Mouse (Mus musculus) ovary, postnatal 36 days (tissue): Measurements from ENCODE around the gene Grrp1.
A peak's percentile ranks its signal among the peaks of the same experiment; 100 is the strongest.

Source experiments
- DNase-seq: peaks from one replicate; pipeline ENCODE4 v3.0.0; 2022; ENCODE audit warnings: low spot score, mixed read lengths

Gene Grrp1

DNA sequence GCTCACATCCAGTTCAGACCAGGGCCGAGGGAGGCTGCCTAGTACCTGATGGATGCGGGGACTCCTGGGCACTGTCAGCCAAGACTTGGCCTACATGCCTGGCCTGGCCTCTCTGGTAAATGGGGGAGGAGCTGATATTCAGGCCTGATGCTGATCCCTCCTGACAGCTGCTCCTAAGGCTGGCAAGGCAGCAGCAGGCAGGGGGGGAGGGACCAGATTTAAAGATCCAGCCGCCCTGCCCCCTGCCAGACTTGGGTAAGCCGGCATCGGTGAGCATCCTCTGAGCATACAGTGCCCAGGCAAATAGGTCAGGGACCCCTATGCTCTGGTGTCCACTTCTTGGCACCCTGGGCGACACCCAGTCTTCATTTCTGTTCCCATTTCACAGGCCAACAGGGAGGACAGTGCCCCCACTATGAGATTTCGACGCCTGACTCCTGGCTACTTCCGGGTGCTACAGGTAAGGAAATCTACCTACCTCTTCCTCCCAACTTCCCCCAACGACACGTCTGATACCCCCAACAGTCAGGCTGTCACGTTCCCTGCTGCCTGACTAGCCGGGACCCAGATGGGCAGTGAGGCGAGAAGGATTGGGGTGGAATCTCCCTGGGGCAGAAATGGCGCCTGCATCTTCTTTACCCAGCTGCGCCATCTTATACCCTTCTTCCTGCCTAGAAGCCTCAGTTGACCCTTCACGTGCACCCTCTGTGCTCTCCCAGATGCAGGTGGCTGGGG lies 10.2 kb downstream of the Grrp1 start, which contains the start of gene E130218I03Rik:
E130218I03Rik (plus strand) TSS at position 147 of the 735 bp plus-strand sequence.
- DNase-seq: no peak

- no peak for DNase-seq
Measured at GRCm38 (mm10) chr4:134238686-134239085, 15.2 kb downstream of the Grrp1 start.

DNA sequence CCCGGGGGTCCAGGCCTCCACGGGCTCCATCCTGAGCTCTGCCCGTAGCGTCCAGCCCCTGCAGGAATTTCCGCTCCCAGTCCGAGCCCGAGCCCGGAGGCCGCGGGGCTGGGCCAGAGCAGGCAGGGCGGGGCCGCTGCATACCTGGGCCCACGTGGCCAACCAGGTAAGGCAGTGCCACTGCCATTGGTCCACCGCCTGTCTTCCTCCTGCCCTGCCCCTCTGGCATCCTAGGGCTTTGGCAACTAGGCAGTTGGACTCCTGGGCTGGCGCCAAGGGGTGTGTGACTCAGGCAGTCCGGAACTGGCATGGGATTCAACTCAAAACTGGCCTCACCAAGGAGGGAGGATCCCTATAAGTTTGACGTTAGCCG lies 15.6 kb downstream of the Grrp1 start, which contains the start of gene Cnksr1:
Cnksr1 (minus strand) TSS at position 121 of the 373 bp plus-strand sequence.
- peak; percentile 81 for DNase-seq

DNA sequence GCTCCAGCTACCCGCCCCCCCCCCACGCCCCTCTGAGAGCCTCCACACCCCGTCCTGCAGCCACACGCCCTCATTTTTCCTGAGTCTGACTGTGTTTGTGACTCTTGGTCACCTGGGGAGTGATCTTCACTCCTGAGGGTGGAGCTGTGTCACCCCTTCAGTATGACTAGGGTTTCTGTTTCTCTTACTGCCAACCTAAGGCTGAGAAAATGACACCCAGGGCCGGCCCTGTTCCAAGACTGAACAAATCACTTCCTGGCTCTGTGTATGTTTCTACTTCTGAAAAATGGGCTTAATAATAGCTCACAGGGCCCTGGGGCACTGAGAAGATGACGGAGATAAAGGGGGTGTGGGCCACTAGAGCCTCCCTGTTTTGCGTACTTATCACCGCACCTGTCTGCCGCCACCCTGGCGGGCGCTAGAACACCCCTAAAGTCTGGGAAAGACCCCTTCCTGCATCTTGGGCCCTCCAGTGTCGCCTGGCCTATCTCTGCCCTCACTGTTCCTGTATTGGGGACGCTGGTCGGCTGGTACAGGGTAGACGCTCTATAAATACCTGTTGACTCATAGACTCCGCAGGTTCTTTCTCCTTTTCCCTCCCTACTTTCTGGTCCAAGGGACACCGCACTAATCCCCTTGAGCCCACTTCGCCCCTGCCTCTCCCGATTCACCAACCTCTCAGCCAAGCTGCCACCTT lies 16.2 kb downstream of the Grrp1 start:
- DNase-seq: no peak

DNA sequence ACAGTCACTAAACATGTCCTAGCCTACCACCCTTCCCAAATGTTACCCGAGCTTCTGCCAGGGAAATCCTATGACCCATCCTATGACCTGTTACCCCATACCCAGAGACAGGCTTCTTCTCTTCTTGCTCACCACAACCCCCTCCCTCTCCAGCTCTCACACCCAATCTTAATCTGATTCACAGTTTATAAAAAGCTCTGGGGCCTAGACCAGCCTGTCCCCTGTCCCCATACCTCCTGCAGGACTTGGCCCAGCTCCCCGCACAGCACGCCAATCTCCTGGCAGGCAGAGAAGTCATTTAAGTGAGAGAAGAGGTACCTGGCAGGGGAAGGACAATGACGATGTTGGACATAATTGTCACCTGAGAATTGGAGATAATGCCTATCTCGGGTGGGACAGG lies 19.0 kb downstream of the Grrp1 start:
- DNase-seq: no peak

- DNase-seq: no peak
Measured at GRCm38 (mm10) chr4:134230431-134230830, 23.5 kb downstream of the Grrp1 start.

DNA sequence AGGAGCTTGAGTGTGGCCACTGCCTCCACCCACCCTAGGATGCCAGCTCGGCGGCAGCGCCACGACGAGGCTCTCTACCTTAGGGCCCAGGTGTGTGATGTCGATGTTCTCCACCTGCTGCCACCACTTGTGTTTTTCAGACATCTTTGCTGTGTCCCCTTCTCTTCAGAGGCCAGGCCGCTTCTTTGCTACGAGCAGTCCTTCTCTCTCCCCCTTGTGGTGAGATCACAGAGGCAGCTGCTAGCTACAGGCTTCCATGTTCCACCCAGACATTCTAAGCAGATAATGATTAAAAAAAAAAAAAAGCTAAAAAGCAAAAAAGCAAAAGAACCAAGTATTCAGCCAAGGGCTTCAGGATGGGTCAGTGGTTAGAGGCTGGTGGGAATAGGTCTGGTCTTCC lies 26.7 kb downstream of the Grrp1 start, which contains the start of gene Catsper4:
Catsper4 (minus strand) TSS at position 190 of the 400 bp plus-strand sequence.
- DNase-seq: no peak

DNA sequence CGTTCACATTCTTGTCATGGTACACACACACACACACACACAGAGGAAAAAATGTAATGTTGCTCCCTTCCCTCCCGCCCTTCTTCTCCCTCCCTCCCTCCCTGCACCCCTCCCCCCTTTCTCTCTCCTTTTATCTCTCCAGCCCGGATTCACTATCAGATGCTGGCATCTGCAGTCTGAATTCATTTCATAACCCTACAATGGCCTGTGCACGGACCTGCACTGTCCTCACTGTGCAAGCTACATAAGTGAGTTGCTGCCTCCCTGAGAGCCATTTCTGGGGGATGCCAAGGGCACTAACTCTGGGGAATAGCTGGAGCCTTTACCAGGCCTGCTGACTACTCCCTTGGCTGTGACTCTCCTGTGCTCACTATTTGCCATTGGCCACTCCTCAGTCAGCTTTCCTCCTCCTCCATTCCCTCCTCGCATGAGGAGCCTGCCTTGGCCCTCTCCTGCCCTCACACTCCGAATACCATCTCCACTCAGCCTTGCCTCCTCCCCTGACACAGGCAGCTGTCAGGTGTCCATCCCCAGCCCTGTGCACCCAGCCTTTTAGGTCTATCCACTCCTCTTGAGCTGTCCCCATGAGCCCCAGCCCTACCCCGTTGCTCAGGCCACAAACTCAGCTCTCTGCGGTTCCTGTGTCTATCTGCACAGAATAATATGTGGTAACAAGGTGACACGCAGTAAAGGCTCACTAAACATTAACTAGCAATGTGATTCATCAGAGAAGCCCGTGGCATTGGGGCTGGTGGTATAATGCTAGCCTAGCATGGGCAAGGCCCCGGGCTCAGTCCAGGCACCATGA lies 30.9 kb downstream of the Grrp1 start:
- no peak for DNase-seq

- DNase-seq: no peak
Measured at GRCm38 (mm10) chr4:134206488-134207053, 47.3 kb downstream of the Grrp1 start.

- no peak for DNase-seq
Measured at GRCm38 (mm10) chr4:134203340-134203896, 50.5 kb downstream of the Grrp1 start.

DNA sequence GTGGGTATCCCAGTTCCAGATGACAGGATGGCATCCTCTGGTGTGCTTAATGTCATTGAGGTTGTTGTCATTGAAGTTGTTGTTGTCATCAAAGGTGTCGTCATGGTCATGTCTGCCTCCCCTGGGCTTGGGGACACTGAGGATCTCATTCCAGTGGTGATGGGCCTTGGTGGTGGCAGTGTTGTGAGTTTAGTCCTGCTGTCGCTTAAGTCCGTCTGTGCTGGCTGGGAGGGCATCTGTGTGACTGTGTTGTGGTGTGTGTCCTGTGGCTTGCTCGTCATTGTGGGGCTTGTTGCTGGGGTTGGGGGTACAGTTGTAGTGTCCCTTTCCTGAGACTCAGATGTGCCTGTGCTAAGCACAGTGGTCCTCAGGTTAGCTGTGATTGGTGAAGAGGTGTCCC lies 51.0 kb downstream of the Grrp1 start, which contains the start of gene Gm7534:
Gm7534 (minus strand) TSS at position 101 of the 400 bp plus-strand sequence.
- DNase-seq: no peak
